Mouse (Mus musculus): ENCODE measurements around the gene Cul5.
A peak's percentile ranks its signal among the peaks of the same experiment; 100 is the strongest.

The Cul5 gene

DNA sequence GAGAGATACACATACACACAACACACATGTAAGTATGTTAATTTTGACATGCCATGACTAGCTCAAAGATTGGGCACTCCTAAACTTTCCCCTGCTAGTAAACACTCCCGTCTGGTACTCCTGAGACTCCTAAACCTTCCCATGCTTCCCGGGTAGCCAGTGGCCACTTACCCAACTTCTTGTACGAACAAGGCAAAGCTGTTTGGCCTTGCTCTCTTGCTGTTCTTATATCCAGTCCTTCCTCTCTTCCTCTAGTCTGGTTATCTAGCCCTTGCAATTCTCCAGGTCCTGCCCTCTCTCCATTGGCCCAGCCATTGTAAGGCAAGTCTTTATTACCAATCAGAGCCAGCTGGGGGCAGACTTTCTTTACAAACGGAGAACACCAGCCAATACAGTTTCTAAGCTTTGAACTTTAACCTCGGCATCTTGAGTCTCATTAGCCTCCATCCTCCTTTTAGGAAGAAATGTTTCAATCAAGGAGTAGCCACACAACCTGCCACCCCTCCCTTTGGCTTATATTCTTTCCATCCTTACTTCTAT, at the start of gene Cul5:
Gene Cul5 (minus strand): TSS at position 335 of the 540 bp plus-strand sequence.
- peak; percentile 33 for DNase-seq (ENCODE audit: low read depth, low spot score)

DNA sequence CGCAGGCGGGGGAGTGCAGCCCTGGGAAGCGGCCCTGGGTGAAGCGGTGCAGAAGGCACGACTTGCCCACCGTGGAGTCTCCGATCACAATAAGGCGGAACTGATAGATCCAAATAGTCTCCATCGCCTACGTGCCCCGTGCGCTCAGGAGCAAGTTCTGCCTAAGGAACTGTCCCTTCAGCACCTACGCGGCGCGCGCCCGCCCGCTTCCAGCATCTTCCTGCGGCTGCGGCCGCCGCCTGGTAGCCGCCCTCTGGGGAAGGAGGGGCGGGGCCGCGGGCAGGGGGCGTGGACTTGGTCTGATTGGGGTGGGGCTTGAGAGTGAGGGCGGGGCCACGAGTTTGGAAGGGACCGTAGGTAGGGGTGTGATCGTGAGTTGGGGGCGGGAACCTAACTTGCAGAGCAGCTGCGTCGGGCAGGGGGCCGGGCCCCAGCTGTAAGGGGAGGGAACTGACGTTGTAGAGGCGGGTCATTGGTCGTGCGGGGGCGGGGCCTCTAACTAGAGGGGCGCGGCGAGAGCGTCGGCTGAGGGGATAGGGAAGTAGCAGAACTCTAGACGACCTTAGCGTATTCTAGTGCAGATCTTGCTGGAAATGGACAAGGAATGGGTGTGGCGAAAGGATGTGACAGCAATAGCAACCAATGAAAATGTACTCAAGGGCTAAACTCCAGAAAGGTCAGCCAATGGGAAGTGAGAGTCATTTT, 36.3 kb upstream of the Cul5 start, which contains the start of gene Rab39:
Gene Rab39 (minus strand): TSS at position 241 of the 705 bp plus-strand sequence.
- peak; percentile 86 for DNase-seq (ENCODE audit: low read depth, low spot score)

- DNase-seq (ENCODE audit: low read depth, low spot score) = peak; percentile 30
Observed at GRCm38 (mm10) chr9:53705491-53705991, 35.7 kb upstream of the Cul5 start.

DNA sequence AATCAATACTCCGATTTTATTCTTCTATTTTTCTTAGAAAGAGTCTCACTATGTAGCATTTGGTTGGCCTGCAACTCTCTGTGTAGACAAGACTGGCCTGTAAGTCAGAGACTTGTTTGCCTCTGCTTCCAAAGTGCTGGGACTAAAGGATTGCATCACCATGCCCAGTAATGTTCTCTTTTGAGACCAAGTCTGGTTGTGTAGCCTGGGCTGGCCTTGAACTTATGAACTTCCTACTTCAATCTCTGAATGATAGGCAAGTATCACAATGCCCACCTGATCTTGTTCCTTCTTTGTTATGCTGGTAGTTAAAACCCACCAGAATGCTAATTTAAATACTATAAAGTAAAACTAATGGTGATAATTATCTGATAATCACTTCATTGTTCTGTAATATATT, 33.2 kb upstream of the Cul5 start:
- no peak for DNase-seq (ENCODE audit: low read depth, low spot score)

- no peak for DNase-seq (ENCODE audit: low read depth, low spot score)
Observed at GRCm38 (mm10) chr9:53700496-53700895, 30.7 kb upstream of the Cul5 start.

GRCm38 (mm10) chr9:53695846-53696245, 26.0 kb upstream of the Cul5 start:
- peak; percentile 48 for DNase-seq (ENCODE audit: low read depth, low spot score)

GRCm38 (mm10) chr9:53693718-53694117, 23.9 kb upstream of the Cul5 start:
- DNase-seq (ENCODE audit: low read depth, low spot score) = no peak

- no peak for DNase-seq (ENCODE audit: low read depth, low spot score)
Observed at GRCm38 (mm10) chr9:53691745-53692670, 22.2 kb upstream of the Cul5 start.

DNA sequence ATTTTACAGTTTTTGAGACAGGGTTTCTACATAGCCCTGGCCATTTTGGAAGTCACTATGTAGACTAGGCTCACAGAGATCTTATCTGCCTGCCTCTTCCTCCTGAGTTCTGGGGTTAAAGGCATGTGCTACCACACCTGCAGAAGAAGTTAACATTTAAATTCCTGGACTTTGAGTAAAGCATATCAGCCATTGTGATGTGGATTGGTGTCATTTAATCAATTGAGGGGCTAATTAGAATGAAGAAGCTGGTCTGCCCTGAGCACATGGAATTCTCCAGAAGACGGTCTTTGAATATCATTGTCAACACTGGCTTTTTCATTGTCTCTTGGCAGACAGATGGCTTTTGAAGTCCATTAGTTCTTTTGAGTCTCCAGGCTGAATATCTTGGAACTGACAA, 11.0 kb upstream of the Cul5 start:
- no peak for DNase-seq (ENCODE audit: low read depth, low spot score)

DNA sequence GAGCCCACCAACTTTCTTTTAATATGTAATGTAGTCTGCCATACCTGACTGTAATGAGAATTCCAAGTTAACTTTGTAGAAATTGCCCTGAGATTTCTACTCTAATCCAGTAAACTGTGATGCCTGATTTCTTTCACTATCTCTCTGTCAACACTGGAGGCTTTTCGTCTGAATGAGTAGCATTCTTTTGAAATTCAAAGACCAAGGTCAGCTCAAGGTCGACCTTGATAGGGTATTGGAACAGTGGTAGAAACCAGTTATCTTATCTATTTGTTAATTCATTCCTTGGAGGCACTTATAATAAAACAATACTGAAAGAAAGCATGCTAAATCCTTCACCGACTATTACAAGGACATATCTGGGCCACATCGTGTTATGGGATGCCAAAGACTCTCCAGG, 7.1 kb upstream of the Cul5 start:
- DNase-seq (ENCODE audit: low read depth, low spot score) = no peak

DNA sequence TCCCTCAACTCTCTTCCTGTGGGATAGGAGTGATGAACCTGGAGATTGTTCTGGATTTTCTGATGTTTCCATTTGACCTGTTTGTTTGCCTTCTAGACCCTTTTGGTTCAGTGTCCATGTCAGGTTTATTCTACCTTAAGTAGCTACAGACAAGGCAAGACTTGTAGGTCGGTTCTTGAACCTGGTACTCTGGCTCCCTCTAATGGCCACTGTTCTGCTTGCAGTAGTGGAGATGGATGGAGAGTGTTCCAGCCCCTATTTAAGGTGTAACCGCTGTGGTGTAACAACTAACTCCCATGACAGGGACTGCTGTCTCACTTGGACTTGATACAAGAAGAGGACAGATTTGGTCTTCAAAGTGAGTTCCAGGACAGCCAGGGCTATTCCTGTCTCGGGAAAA, 3.8 kb upstream of the Cul5 start:
- DNase-seq (ENCODE audit: low read depth, low spot score) = peak; percentile 94

GRCm38 (mm10) chr9:53667020-53667669, 2.7 kb downstream of the Cul5 start:
- peak; percentile 94 for DNase-seq (ENCODE audit: low read depth, low spot score)

GRCm38 (mm10) chr9:53666665-53667019, 3.2 kb downstream of the Cul5 start:
- DNase-seq (ENCODE audit: low read depth, low spot score) = no peak

GRCm38 (mm10) chr9:53665428-53665827, 4.4 kb downstream of the Cul5 start:
- DNase-seq (ENCODE audit: low read depth, low spot score) = no peak

- no peak for DNase-seq (ENCODE audit: low read depth, low spot score)
Observed at GRCm38 (mm10) chr9:53664819-53665218, 5.0 kb downstream of the Cul5 start.

DNA sequence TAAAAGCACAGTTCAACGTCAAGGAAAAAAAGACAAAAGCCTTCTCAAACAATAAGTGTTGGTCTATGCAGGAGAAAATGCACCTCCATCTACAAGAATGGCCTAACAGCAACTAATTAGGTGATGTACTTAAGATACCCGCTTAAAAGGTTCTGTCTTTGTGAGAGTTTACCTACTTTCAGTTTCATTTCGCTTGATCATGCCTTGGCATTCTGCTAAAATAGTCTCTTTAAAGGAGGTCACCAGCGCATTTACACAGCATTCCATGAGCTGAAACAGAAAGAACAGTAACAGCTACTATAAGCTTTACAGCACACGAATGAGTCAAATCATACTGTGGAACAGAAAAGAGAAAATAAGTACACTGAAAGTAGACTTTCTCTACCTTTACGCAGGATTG, 35.0 kb downstream of the Cul5 start:
- DNase-seq (ENCODE audit: low read depth, low spot score) = no peak

DNA sequence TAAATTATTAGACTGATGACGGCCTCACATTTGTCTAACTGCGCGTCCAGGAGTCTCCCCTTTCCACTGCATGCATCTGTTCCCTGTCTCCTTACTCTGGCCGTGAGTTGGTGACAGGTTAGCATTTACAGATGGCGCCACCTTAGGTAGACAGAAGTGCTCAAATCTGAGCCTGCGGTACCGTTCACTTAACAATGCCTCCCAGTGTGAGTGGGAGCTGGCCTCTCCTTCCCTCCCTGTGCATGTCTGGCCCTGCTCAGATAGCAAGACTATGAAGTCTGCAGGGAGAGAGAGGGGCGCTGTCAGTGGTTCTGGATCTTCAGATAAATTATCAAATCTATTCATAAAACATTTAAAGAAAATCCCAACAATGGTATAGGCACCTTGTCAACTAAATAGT, 54.6 kb downstream of the Cul5 start:
- no peak for DNase-seq (ENCODE audit: low read depth, low spot score)

DNA sequence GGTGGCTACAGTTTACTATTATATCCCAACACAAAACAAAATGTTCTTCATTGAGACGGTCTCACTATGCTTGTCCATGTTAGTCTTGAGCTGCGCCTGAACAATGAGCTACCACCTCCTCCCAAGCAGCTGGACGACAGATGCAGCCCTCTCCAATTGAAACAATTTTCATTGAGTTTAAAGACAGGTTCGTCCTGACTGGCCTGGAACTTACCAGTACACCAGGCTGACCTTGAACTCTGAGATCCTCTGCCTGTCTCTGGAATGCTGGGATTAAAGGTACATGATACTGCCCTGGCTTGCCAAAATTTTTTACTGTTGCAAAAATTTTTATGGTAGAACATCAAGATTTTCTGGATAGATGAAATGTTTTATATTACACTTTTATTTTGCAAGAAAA, 55.5 kb downstream of the Cul5 start:
- no peak for DNase-seq (ENCODE audit: low read depth, low spot score)

DNA sequence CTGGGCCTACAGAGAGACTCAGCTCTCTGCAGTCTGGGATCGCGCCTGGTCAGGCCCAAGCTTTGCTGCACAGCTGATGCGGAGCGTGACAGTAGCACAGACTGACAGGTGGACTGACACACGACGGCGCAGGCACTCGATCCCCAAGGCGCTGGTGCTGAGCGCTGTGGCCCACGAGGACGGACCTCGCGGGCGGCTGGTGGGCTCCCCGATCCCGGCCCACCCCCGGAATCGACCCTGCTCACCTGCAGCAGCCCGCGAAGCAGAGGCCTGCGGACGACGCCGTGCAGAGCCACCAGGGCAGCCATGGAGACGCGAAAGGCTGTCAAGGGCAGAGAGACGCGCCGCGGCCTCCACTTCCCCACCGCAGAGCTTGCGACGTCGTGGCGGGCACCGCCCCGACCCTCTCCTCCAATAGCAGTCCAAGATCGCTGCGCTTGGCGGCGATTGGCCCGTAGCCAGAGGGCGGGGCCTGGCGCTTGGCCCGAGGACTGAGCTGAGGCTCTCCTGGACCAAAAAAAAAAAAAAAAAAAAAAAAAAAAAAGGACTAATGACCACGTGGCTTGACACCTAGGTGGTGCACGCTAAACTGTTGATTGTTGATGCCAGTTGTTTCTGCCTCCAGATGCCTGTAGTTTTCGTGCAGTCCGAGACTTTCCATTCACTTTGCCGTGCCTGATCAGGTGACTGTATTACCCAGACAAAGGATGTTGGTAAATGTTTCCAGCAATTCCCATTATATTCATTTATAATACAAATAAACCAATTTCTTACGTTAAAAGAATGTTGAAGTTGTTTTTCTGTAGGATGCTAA, 59.6 kb downstream of the Cul5 start, which contains the start of gene Acat1:
Gene Acat1 (minus strand): TSS at position 415 of the 814 bp plus-strand sequence.
- peak; percentile 96 for DNase-seq (ENCODE audit: low read depth, low spot score)

DNA sequence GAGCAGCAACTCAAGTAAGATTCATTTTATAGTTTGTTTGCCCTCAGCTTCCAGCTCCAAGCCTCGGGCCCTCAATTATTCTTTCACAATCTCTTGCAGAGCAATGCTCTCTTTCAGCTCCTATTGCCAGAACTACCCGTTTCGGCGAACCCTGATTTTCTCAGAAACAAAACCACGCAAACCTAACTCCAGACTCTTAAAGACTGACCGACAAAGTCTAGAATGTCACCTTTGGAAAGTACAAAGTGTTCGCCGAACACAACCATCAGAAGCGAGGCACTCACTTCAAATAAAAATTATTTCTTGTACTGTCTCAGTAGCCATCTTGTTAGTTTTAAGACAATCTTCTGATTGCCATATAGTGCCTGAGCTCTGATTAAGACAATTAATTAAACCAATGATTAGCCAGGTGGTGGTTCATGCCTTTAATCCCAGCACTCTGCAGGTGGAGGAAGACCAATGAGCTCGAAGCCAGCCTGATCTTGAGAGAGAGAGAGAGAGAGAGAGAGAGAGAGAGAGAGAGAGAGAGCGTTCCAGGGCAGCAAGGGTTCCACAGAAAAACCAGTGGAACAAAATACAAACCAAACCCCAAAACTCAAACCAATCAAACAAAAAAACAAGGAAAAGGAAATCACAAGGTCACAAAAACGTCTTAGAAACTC, 60.4 kb downstream of the Cul5 start:
- DNase-seq (ENCODE audit: low read depth, low spot score) = peak; percentile 61
